Mouse (Mus musculus) lung, adult 18-20 months (tissue): ENCODE measurements around the gene Drd4.
"Not testable (repeated sequence)": the region's sequence is repeated elsewhere in the genome, so short reads cannot be mapped to it uniquely, and the experiment has no call there.

Source experiments
- DNase-seq, 2 experiments: peaks; one replicate each; pipeline ENCODE4 v3.0.0; 2022; ENCODE audit warnings: mixed read lengths in 2 of 2

Gene Drd4

DNA sequence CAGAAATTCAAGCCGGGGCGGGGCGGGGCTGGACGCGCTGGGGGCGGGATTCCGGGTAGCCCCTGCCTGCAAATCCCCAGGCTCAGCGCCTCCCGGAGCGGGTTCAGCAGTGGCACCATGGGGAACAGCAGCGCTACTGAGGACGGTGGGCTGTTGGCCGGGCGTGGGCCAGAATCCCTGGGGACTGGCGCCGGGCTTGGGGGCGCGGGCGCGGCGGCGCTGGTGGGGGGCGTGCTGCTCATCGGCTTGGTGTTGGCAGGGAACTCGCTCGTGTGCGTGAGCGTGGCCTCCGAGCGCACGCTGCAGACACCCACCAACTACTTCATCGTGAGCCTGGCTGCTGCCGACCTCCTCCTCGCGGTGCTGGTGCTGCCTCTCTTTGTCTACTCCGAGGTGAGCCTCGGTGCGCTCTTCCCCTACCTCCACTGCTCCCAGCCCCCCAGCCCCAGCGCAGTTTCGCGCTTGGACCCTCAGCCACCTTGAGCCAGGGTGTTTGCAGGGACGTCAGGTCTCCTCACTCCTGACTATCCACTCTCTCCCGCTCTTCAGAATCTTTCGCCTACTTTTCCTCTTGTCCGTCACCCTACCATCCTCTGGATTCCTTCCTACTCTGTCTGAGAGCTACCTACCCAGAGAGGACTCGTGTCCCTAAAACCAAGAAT is at the start of gene Drd4:
TSS of gene Drd4 (plus strand) at position 86 of the 662 bp plus-strand sequence.
- DNase-seq: no peak

DNA sequence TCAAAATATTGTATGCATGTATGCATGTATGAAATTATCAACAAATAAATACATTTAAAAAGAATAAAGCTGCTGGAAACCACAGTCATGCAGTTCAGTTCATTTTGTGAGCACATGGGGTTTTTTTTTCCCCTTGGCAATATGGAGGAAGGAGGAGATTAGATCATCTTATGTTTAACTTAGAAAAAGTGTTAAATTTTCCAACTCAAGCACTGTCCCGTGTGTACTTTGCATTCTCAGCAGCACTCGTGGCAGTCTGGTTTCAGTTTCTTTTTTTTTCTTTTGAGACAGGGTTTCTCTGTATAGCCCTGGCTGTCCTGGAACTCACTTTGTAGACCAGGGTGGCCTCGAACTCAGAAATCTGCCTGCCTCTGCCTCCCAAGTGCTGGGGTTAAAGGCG is 41.3 kb upstream of the Drd4 start:
- DNase-seq: not testable (repeated sequence)

DNA sequence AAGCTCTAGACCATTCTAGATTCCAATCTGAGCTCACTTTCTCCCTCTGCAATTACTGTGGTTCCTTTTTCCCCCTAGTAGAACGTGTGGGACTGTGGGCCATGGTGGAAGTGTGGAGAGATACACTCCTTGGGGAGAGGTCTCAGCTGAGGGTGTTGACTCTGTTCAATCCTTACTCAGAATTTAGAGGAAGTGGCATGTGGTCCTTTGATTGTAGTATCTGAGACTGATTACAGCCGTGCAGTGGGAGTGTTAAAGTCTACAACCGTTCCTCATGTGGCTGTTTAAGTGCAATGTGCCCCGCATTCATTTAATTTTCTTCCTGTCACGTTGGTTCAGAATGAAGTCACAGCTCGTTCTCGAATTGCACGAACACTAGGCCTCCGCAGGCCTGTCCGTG is 35.6 kb upstream of the Drd4 start:
- no peak for DNase-seq

DNA sequence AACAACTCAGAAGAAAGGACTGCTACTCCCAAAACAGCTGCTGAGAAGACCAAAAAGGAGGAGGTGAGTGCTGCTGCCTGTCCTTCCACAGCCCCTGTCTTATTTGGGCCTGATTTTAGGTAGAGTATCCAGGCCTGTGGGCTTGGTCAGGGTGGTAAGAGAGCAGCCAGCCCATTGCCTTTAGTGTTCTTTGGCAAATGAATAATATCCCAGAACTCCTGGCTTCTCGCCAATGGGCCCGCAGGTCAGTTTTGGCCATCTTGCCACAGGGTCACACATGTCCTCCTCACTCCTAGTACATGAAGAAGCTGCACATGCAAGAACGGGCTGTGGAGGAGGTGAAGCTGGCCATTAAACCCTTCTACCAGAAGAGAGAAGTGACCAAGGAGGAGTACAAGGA is 30.3 kb upstream of the Drd4 start:
- no peak for DNase-seq

DNA sequence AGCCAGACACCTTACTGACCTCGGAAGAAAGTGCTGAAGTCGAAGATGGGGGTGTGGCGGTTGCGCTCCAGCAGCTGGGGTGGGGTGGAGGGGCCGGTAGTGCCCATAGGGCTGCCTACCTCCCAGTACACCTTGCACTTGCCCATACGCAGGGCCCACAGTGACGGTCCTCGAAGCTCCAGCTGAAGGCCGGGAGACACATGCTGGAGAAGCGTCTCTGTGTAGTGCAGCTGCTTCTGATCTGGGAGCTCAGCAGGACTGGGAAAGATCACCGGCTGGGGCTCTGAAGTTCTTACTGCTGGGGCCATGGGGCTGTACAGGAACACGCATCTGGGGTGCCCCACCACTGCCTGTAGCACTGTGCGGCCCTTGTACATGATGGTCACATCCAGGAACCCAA is 28.2 kb upstream of the Drd4 start:
- no peak for DNase-seq

DNA sequence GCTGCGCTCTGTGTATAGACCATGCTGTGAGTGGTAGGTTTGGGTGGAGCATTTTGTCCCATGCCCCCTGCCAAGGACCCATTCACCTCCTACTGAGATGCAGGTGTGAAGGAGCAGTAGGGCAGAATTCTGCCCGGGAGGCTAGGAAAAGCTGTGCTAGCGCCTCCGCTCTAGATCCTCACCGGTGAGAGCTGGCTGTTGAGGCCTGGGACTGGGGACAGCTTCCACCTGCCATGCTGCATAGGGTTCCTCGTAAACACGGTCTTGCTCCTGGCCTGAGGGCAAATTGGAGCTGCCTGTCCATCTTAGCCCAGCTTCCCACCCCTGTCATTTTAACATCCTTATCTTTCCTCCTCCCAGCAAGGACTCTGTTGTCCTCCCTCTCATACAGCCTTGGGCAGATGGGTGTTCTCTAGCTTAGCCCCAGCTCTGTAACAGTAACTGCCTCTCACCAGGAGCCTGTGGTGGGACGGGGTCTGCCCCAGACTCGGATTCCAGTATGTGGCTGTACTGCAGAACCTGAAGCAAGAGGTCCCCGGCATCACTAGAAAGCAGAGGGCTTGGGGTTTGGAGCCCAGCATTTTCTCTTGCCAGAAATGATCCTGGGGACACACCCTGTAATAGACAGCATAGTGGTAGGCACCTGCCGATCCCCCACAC is 27.6 kb upstream of the Drd4 start:
- no peak for DNase-seq

DNA sequence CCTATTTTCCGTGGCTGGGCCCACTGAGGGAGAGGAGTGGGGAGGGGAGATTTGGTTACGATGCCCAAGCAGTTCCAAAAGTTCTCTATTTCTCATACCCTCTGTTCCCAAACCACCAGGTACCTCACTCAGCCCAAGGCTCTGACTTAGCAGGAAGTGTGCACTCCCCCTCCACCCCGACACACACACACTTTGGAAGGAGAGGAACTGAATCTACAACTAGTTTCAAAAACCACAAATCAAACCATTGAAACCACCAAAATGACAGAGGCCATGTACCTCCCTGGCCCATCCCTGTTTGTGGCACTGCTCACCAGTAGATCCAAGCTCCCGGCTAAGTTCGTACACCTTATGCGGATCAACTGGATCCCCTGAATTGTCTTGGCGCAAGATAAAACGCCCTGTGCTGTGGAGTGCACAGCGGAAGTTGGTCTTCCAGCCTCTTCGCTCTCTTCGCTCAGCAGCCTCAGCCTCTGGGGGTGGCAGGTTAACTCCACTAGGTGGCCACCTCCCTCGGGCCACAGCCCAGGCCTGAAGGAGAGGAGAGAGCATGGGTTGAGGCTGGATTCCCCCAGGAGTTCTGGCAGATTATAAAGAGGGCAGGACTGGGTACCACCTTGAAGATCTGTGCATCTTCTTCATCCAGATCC is 26.9 kb upstream of the Drd4 start:
- peak; percentile 38 to 48 for DNase-seq

DNA sequence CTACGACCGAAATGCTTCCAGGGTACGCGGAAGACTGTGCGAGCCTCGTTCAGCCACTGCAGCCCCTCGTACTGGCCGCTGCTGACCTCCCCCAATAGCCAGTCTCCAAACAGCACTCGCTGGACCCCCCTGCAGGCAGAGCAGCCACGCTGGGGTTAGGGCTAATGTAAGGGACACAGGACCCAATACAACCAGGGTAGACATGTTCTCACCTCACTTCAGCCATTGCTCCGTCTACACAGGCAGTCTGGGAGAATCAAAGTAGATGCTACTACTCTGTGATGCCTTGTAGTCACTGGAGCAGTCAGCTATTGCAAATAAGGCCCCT is 26.4 kb upstream of the Drd4 start:
- DNase-seq: no peak

DNA sequence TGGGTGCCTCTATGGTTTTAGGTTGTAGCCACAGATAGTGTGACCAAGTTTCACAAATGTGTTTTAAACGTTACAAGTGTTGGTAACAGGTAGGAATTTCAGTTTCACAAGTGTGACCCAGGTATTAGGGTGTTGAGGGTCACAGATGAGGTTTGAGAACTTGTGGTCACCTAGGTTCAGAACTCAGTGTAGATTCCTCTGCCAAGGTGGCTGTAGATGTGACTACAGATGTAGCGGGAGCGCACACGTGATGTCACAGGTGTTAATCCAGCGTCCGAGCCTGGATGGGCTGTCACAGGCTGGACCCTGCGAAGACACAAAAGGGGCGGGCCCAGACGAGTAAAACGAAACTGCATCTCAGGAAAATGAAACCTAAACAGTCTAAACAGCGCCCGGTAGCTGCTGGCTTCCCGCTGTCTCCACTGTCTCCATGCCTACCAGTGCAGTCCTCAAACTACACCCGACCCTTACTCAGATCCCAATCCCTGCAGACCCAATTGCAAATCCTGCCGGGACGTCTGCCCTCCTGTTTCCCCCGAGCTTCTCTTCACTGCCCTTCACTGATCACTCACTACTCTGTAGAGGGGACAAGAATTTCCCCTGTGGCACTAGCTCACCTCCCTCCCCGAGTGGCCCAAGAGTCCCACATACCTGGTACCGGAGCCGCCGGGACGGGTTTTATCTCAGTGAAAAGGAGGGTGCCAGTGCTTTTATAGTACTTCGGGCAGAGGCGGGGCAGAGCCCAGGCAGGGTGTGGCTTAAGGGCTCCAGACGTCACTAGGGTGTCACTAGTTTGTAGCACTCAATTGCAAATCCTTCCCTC is 25.9 kb upstream of the Drd4 start, which contains the start of gene Irf7:
TSS of gene Irf7 (minus strand) at position 743 of the 823 bp plus-strand sequence.
- DNase-seq: peak; percentile 83 to 88

DNA sequence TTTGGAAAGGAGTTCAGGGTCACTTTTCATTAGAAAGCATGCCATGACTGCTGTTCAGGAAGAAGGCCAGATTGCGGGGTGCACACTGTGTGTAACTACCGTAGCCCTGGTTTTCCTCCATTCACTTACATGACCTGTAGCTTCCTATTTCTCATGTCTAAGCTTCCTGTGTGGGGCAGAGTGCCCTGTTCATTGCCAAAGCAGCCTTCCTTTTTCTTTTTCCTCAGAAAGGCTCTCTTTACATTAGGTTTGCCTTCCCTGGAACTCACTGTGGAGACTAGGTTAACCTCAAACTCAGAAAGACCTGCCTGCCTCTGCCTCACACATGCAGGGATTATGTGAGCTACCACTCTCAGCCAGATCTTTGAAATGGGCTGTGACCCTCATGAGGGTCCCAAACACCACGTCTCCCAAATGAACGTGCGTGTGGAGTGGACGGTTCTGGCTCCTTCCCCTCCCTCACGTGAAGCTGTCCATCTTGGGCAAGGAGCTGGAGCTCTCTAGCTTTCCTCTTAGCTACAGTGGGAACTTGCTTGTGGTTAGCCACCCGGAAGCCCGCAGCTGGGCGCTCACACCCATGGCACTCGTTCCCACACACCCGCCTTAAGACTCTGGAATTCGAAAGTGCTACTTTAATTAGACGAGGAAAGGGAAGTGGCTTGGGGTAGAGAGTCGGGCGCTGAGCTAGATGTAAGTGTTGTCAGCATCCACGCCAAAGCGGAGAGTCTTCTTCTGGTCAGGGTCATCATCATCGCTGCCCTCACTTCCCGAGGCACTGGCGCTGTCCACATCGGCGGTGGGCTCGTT is 23.1 kb upstream of the Drd4 start:
- peak; percentile 71 to 75 for DNase-seq

DNA sequence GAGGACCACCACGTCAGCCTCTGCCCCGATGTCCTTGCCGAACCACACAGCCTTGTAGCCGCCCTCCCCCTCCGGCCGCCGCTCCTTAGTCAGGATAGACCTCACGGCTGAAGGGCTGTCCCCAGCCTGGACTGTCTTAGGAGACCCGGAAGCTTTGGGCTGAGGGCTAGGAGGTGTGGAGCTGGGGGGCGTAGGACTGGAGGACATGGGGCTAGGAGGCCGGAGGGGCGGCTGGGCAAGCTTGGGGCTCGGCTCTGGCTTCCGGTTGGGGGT is 22.6 kb upstream of the Drd4 start:
- no peak for DNase-seq

DNA sequence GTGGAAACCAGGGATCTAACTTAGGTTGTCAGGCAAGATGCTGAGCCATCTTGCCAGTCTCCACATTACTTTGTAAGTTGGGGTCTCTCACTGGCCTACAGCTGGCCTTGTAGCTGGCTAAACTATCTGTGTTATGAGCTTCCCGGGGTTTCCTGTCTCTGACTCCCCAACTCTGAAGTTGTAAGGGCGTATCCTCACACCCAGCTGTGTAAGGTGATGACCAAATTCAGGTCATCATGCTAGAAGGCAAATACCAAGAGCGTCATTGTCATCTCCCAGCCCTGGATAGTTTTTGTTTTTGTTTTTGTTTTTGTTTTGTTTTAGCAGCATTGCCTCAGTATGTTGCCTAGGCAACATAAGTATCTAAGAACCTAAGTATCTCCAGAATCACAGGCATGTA is 21.2 kb upstream of the Drd4 start:
- DNase-seq: no peak

DNA sequence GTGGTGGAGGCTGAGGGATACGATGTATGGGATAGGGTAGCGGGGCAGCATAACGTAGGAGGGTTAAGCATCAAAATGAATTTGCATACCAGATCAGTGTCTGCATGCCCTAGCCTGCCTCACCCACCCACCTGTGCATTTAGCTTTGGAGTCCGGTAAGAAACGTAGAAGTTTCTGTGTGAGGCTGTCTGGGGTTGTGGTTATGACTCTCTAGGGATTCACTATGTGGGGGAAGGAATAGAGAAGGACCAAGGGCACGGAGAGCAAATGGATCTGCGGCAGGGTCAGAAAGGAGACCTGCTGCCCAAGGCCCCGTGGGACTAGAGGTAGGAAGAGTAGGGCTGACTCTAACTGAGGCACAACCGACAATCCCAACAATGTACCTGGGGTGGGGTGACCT is 16.4 kb upstream of the Drd4 start:
- no peak for DNase-seq

DNA sequence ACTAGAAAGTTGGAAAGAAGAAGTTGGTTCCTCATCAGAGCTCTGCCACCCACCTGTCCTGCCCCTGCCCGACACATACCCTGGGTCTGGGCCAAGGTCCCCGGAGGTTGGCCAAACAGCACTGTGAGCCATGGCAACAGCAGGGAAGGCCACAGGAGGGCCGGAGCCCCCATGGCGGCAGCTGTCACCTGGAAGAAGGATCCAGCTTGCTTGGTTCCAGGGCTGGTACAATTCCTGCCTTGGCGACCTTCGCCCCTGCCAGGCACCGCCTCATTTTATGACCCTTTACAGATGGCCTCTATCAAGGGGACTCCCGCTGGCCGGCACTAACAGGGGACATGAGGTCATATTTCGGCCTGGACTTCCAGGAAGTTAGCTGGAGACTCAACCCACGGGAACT is 15.3 kb upstream of the Drd4 start, which contains the start of gene Cdhr5:
TSS of gene Cdhr5 (minus strand) at position 241 of the 400 bp plus-strand sequence.
- DNase-seq: no peak

DNA sequence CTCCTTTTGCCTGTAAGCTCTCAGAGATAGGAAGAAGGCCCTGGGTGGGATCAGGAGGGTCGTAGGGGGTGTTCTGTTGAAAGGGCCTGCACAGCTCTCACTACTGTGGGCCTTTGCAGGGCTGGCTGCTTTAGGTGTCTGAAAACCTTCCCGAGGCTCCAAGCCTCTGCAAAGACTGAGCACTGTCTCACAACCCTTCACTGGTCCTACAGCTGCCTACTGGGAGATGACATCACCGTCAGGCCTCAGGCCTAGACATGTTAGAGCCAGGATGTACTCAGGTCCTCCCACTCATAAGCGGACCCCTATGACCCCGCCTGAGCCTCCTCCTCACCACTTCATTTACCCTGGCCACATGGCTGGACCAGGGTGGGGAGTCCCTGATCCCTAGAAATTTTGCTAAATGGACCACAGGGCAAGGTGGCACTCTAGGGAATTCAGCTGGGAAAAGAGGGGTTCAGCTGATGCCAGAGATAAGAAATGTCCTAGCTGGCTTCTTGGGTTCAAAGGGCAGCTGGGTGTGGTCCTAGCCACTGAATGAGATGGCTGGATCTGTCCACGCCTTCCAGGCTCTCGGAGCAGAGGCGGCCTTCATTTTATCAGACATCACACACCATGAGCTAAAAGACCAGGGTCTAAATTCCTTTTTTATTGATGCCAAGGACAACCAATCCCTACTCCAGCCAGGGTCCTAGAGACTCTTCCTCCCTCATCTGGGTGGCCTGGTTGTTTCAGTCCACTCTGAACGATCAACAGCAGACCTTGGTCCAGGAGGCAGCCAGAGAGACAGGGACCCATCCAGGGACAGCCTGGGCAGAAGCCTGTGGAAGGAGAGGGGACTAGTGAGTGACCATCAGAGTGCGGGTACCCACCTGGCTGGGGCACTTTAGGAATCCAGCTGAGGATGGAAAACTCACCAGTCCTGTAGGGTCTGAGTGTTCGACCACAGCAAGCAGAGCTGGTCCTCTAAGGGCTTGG is 13.8 kb upstream of the Drd4 start:
- no peak for DNase-seq

DNA sequence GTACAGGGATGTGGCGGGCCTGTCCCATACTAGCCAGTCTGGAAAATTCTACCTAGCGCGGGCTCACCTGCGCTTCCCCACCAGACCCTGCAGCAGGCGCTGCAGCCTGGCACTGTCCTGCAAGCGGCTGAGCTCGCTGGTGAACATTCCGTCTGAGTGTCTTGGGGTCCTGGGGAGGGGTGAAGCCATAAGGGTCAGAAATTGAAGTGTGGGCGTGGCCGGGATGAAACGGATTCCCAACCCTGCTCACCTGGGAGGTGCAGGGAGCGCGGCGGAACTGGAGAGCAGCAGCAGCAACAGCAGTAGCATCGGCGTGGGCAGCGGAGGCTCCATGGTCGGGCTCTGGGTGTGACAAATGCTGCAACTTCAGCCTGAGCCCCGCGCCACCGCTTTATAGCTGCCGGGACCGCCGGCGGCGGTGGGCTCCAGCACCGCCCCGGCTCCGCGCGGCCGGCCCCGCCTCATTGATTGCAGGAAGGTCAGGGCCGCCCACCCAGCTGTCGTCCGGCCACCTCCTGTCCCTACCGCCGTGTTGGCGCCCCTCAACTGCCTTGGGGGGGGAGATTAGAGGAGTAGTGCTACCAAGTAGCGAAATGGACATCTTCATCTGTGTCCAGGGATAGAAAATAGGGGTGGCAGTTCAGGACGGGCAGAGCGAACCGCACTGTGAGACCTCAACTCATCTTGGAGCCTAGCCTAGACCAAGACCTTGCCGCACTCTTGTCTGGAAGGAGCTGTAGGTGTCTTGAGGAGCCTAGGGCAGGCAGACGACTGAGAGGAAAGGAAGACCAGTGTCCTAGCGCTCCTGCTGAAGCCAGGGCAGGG is 12.8 kb upstream of the Drd4 start, which contains the start of gene Sct:
TSS of gene Sct (minus strand) at position 368 of the 825 bp plus-strand sequence.
- no peak for DNase-seq

DNA sequence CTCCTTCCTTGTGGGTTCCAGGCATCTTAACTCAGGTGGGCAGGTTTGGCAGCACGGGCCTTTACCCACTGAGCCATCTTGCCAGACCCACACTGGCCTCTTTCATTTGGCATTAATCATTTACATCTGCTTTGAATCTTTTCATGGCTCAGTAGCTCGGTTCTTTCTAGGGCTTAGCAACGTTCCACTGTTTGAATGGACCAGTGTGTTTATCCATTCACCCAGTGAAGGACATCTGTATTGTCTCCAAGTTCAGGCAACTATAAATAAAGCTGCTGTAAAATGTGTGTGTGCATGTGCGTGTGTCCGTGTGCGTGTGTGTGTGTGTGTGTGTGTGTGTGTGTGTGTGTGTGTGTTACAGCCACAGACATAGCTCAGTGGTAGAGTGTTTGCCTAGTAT is 10.4 kb upstream of the Drd4 start:
- DNase-seq: no peak

DNA sequence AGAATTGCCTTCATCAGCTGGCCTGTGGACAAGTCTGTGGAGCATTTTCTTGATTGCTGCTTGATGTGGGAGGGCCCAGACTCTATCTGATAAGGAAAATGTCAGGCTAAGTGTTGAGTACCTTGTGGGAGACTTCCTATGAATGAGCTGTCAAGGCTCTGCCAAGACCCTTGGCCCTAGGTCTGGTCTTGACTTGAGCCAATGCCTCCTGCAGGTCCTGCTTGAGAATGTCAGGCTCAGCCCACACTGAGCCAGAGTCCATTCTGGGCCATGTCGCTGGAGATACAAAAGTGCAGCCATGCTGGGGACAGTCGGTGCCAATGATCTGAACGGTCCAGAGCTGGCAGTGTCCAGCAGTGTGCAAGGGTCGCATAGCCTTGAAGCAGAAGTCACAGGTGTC is 9.1 kb upstream of the Drd4 start:
- DNase-seq: no peak

DNA sequence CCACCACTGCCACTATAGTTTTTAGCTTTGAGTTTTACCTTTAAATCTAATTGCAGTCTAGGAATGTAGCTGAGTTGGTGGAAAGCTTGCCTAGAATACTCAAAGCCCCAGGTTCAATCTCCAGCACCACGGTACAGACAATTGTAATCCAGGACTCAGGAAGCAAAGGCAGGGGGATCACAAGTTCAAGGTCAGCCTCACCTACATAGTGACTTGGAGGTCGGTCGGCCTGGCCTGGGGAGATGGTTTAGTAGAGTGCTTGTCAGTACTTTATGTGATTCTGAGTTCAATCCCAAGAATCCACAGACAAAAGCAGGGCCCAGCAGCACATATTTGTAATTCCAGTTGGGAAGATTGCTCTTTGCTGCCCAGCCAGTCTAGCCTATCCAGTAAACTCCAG is 3.8 kb upstream of the Drd4 start:
- no peak for DNase-seq

DNA sequence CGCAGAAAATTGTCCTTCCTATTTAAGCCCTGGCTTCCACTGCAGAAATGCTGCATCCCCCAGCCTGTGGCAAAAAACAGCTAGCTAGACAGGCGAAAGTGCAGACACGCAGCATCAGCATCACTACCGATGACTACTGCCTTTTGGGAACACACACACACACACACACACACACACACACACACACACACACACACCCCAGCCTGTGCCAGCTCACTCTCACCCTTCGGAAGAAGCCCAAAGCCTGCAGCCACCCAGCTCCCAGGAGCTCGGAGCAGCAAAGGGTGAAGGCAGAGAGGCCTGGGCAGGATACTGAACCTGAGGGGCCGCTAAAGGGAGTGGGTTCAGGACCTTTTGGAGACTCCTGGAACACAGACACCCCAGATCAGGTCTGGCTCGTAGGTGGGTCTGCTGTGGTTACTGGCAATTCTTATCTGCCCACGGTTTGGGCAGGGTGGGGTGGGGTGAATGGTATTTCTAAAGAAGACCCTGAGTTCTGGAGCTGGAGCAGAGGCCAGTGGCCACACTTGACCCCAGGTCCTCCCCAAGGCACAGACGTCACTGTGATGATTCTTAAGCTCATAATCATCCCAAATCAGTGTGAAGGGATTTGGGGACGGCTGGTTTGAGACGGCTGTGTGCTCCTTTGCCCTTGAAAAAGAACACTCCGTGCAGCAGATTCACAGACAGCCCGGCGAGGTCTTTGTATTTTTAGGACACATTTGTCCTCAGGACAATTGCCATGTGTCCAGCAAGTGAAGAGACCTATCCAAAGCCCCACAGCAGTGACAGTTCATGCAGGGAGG is 980 bp downstream of the Drd4 start:
- DNase-seq: no peak
